Mouse (Mus musculus): ENCODE data around the gene Otog. TPM values are rescaled to one million over a fixed set of nuclear protein-coding genes. Genes with fewer than 3 reads are reported as not detected.

Gene Otog
- 0.04 and 0.05 TPM in 2 replicates for polyA plus RNA-seq (2015; fragmentation: Nextera tagmentation; extraction: Ambion mirVana)

DNA sequence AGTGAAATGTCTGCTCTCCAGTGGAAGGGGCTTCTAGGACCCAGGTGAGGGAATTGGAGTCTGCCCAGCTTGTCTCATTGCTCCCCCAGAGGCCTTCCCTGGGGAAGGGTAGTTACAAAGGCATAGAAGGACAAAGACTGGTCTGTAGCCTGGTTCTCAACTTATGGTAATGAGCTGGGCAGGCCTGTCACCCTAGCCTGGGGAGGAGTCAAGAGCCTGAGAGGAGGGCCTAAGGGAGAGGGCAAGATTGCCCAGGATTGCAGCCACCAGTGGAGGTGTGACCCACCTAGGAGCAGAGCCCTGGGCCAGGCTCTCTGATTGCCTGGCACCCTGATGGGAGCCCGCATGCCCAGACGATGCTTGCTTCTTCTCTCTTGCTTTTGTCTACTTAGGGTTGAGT, at the start of gene Otog:
TSS of gene Otog (plus strand) at position 292 of the 400 bp plus-strand sequence.
- no peak within 1 kb of the TSS for H3K27ac ChIP-seq (replicated peaks)
- peaks cover 11% of the 10 kb centered on the region for H3K4me1 ChIP-seq
- H3K9me3 ChIP-seq = no peaks in the 10 kb centered on the region
- no peak within 1 kb of the TSS for H3K4me2 ChIP-seq
- WGBS = 43% methylated on average over 2 of the region's 2 CpGs
- H3K4me3 ChIP-seq = no peak within 1 kb of the TSS
- no peaks in the 10 kb centered on the region for H3K36me3 ChIP-seq
- peaks cover 4% of the 10 kb centered on the region; the same call in 1 of the 2 replicates for H3K27me3 ChIP-seq (replicated peaks)
- no peak within 1 kb of the TSS for H3K9ac ChIP-seq
- ATAC-seq (ENCODE audit: extremely low read depth, insufficient number of reproducible peaks, low FRiP score, low TSS enrichment) = no peak

GRCm38 (mm10) chr7:46195356-46195755, 45.4 kb upstream of the Otog start:
- Histone ChIP-seq H3K27me3 (replicated peaks) (peaks cover 7% of the 10 kb centered on the region; the same call in 1 of the 2 replicates), H3K36me3 (no peaks in the 10 kb centered on the region), H3K4me1 (peaks cover 4% of the 10 kb centered on the region; the same call in 1 of the 2 replicates), H3K9me3 (no peaks in the 10 kb centered on the region), H3K9ac (no peak overlapping the region), H3K4me3 (no peak overlapping the region), H3K27ac (replicated peaks) (no peak overlapping the region), H3K4me2 (no peak overlapping the region)
- ATAC-seq (ENCODE audit: extremely low read depth, insufficient number of reproducible peaks, low FRiP score, low TSS enrichment) = no peak
- WGBS = 75% methylated on average over 5 of the region's 5 CpGs

- H3K4me2 ChIP-seq = no peak overlapping the region
- ATAC-seq (ENCODE audit: extremely low read depth, insufficient number of reproducible peaks, low FRiP score, low TSS enrichment) = no peak
- 65% methylated on average over 6 of the region's 6 CpGs for WGBS
Observed at GRCm38 (mm10) chr7:46200021-46200420, 40.8 kb upstream of the Otog start.

DNA sequence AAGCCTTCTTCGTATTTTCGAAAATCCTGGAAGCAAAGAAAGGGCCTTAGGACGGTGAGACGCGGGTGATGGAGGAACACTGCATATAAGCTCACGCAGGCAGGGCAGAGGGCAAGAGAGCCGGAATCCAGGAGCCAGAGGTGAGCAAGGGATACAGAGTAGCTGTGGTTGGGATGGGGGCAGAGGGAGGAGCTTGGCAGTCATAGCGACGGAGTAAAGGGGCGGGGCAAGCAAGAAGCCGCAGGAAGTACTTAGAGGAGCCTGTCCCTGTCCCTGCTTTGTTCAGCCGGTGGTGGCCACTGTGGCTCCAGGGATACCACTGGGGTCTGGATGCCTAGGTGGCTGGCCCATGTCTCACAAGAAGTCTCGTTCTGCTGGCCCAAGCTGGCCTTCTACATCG, 39.1 kb upstream of the Otog start:
- no peak overlapping the region for H3K27ac ChIP-seq (replicated peaks)
- WGBS = 33% methylated on average over 14 of the region's 14 CpGs
- ATAC-seq (ENCODE audit: extremely low read depth, insufficient number of reproducible peaks, low FRiP score, low TSS enrichment) = no peak

More at GRCm38 (mm10) chr7:46200021-46200420, 40.8 kb upstream of the Otog start:
- H3K9me3 ChIP-seq = no peaks in the 10 kb centered on the region
- no peak overlapping the region for H3K4me3 ChIP-seq
- H3K4me1 ChIP-seq = 0 out of 2 replicates have a peak, but pooled peaks cover 3% of the 10 kb centered on the region
- no peaks in the 10 kb centered on the region for H3K36me3 ChIP-seq
- H3K27ac ChIP-seq (replicated peaks) = no peak overlapping the region
- peaks cover 15% of the 10 kb centered on the region for H3K27me3 ChIP-seq (replicated peaks)
- H3K9ac ChIP-seq = no peak overlapping the region

GRCm38 (mm10) chr7:46204046-46204471, 36.7 kb upstream of the Otog start:
- WGBS = 41% methylated on average over 11 of the region's 11 CpGs
- H3K27me3 ChIP-seq (replicated peaks) = peaks cover 21% of the 10 kb centered on the region
- ATAC-seq (ENCODE audit: extremely low read depth, insufficient number of reproducible peaks, low FRiP score, low TSS enrichment) = no peak
- H3K27ac ChIP-seq (replicated peaks) = no peak overlapping the region
- H3K4me3 ChIP-seq = no peak overlapping the region
- no peaks in the 10 kb centered on the region for H3K36me3 ChIP-seq
- no peak overlapping the region for H3K9ac ChIP-seq
- 0 out of 2 replicates have a peak, but pooled peaks cover 3% of the 10 kb centered on the region for H3K4me1 ChIP-seq
- H3K9me3 ChIP-seq = no peaks in the 10 kb centered on the region
- H3K4me2 ChIP-seq = no peak overlapping the region

More for the DNA sequence above, 39.1 kb upstream of the Otog start:
- Histone ChIP-seq H3K9ac (0 out of 2 replicates have a peak overlapping the region, but pooled peaks have one; percentile 1), H3K4me3 (no peak overlapping the region), H3K27me3 (replicated peaks) (peaks cover 11% of the 10 kb centered on the region), H3K9me3 (no peaks in the 10 kb centered on the region), H3K4me2 (no peak overlapping the region; the same call in 1 of the 2 replicates), H3K4me1 (0 out of 2 replicates have a peak, but pooled peaks cover 3% of the 10 kb centered on the region), H3K36me3 (no peaks in the 10 kb centered on the region)

DNA sequence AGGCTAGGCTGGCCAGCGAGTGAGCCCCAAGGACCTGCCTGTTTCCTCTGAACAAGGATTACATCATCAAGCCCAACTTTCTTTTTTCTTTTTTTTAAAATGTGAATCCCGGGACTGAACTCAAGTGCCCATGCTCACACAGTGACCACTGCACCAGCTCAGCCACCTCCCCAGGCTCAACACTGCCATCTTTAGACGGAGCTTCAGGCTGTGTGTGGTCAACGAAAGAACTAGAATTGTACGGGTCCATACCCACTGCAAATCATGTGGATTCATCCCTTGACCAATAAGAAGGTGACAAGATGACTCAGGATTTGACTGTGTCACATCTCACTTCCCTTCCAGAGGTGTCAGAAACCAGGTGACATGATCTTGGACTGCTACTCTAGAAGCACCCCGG, 36.0 kb upstream of the Otog start:
- Histone ChIP-seq H3K36me3 (no peaks in the 10 kb centered on the region), H3K9me3 (no peaks in the 10 kb centered on the region), H3K9ac (no peak overlapping the region), H3K4me1 (0 out of 2 replicates have a peak, but pooled peaks cover 3% of the 10 kb centered on the region), H3K27ac (replicated peaks) (no peak overlapping the region), H3K27me3 (replicated peaks) (peaks cover 25% of the 10 kb centered on the region), H3K4me3 (no peak overlapping the region), H3K4me2 (no peak overlapping the region)
- WGBS = 67% methylated on average over 6 of the region's 6 CpGs
- no peak for ATAC-seq (ENCODE audit: extremely low read depth, insufficient number of reproducible peaks, low FRiP score, low TSS enrichment)

DNA sequence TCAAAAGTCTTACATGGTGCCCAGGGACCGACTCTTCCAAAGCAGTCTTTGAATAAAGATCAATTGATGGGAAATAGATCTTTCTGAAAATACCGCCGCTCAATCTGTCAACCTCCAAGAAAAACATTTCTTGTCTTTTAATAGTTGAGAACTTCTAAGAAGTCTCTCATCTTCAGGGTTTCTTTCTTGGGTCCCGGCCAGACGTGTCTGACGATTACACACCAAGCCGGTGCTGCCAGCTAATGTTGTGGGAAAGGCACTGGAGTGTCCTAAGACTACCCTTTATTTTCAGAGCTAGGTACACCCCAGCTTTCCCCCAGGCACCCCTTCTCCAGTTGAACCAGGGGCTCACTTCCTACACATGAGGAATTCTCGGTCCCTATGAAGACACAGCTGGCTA, 32.7 kb upstream of the Otog start:
- Histone ChIP-seq H3K9ac (no peak overlapping the region), H3K4me3 (no peak overlapping the region), H3K27me3 (replicated peaks) (peaks cover 21% of the 10 kb centered on the region; the same call in 1 of the 2 replicates), H3K4me2 (no peak overlapping the region), H3K36me3 (no peaks in the 10 kb centered on the region), H3K4me1 (no peaks in the 10 kb centered on the region), H3K9me3 (no peaks in the 10 kb centered on the region), H3K27ac (replicated peaks) (no peak overlapping the region)
- 85% methylated on average over 8 of the region's 8 CpGs for WGBS
- no peak for ATAC-seq (ENCODE audit: extremely low read depth, insufficient number of reproducible peaks, low FRiP score, low TSS enrichment)

DNA sequence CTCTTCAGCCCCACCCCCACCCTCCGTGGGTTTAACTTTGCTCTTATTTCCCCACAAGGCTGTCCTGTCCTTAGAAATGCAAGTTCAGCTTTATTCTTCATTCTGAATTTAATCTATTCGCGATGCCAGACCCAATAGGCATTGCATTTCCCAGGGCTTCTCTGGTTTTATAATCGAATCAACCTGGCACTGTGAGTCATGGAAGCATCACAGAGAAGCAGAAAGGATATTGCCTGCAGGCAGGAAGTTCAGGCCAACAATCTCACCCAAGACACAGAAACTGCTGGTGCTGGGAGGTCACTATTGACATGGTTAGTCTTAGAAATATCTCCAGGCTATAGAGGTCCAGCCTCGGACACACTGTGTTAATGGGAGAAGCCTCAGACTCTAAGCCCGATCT, 30.5 kb upstream of the Otog start:
- Histone ChIP-seq H3K27ac (replicated peaks) (no peak overlapping the region), H3K9me3 (no peaks in the 10 kb centered on the region), H3K4me1 (no peaks in the 10 kb centered on the region), H3K4me3 (no peak overlapping the region), H3K9ac (no peak overlapping the region), H3K36me3 (no peaks in the 10 kb centered on the region), H3K4me2 (no peak overlapping the region), H3K27me3 (replicated peaks) (peaks cover 23% of the 10 kb centered on the region; the same call in 1 of the 2 replicates)
- 80% methylated on average over 6 of the region's 6 CpGs for WGBS
- ATAC-seq (ENCODE audit: extremely low read depth, insufficient number of reproducible peaks, low FRiP score, low TSS enrichment) = no peak

DNA sequence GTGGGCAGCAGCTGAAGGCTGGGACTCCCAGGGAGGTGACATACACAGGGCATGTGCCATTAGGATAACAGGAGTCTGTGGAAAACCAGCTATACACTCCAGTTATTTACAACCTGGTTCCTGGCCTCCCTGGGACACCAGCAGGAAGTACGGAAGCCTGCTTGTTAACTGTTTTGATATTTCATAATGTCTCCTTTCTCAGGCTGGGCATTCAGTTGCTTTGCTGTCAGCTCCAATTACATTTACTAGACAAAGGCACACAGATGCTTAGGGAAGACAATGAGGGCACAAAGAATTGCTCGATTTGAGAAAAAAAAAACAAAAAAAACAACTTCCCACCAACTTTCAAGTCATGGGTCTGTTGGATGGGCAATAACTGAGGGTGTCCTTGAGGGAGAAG, 24.3 kb upstream of the Otog start:
- no peaks in the 10 kb centered on the region for H3K9me3 ChIP-seq
- 64% methylated on average over 2 of the region's 2 CpGs for WGBS
- H3K27me3 ChIP-seq (replicated peaks) = peaks cover 53% of the 10 kb centered on the region
- H3K4me2 ChIP-seq = no peak overlapping the region
- no peaks in the 10 kb centered on the region for H3K4me1 ChIP-seq
- no peak overlapping the region for H3K9ac ChIP-seq
- H3K27ac ChIP-seq (replicated peaks) = no peak overlapping the region
- no peak for ATAC-seq (ENCODE audit: extremely low read depth, insufficient number of reproducible peaks, low FRiP score, low TSS enrichment)
- no peak overlapping the region for H3K4me3 ChIP-seq
- H3K36me3 ChIP-seq = no peaks in the 10 kb centered on the region

- peaks cover 52% of the 10 kb centered on the region for H3K27me3 ChIP-seq (replicated peaks)
- H3K9me3 ChIP-seq = no peaks in the 10 kb centered on the region
- no peak; the same call in 1 of the 2 replicates for ATAC-seq (ENCODE audit: extremely low read depth, insufficient number of reproducible peaks, low FRiP score, low TSS enrichment)
- H3K36me3 ChIP-seq = no peaks in the 10 kb centered on the region
- no peak overlapping the region for H3K4me2 ChIP-seq
- no peak overlapping the region for H3K27ac ChIP-seq (replicated peaks)
- WGBS = 22% methylated on average over 11 of the region's 11 CpGs
- H3K4me3 ChIP-seq = no peak overlapping the region
- H3K4me1 ChIP-seq = no peaks in the 10 kb centered on the region
- no peak overlapping the region for H3K9ac ChIP-seq
Observed at GRCm38 (mm10) chr7:46218415-46218814, 22.4 kb upstream of the Otog start.

GRCm38 (mm10) chr7:46220591-46221129, 20.1 kb upstream of the Otog start:
- Histone ChIP-seq H3K4me3 (no peak overlapping the region), H3K4me2 (no peak overlapping the region), H3K9ac (no peak overlapping the region), H3K9me3 (no peaks in the 10 kb centered on the region), H3K27me3 (replicated peaks) (peaks cover 49% of the 10 kb centered on the region), H3K27ac (replicated peaks) (no peak overlapping the region), H3K36me3 (no peaks in the 10 kb centered on the region), H3K4me1 (no peaks in the 10 kb centered on the region)
- ATAC-seq (ENCODE audit: extremely low read depth, insufficient number of reproducible peaks, low FRiP score, low TSS enrichment) = no peak
- WGBS = 66% methylated on average over 8 of the region's 8 CpGs

- no peak overlapping the region for H3K27ac ChIP-seq (replicated peaks)
- H3K9me3 ChIP-seq = no peaks in the 10 kb centered on the region
- peaks cover 14% of the 10 kb centered on the region for H3K4me1 ChIP-seq
- H3K36me3 ChIP-seq = no peaks in the 10 kb centered on the region
- no peak for ATAC-seq (ENCODE audit: extremely low read depth, insufficient number of reproducible peaks, low FRiP score, low TSS enrichment)
- H3K4me3 ChIP-seq = no peak overlapping the region
- H3K4me2 ChIP-seq = no peak overlapping the region
- H3K9ac ChIP-seq = no peak overlapping the region
- H3K27me3 ChIP-seq (replicated peaks) = peaks cover 12% of the 10 kb centered on the region; the same call in 1 of the 2 replicates
- 32% methylated on average over 7 of the region's 7 CpGs for WGBS
Observed at GRCm38 (mm10) chr7:46226253-46226652, 14.5 kb upstream of the Otog start.
